Mouse (Mus musculus) hematopoietic stem cell, adult 5-6 weeks (primary cell): ENCODE measurements around the gene Clmn. TPM values are rescaled to one million over a fixed set of nuclear protein-coding genes. Genes with fewer than 3 reads are reported as not detected.
"Not testable (repeated sequence)": the region's sequence is repeated elsewhere in the genome, so short reads cannot be mapped to it uniquely, and the experiment has no call there.

Source experiments
- ATAC-seq, 2 experiments: fragments of 125-278 bp in 1 of 2; replicated peaks in 1 of 2; 2 replicates each; pipeline ENCODE4 v1.8.0; 2016 to 2017; ENCODE audit warnings: inconsistent platforms in 2 of 2, mild to moderate bottlenecking in 2 of 2, moderate number of reproducible peaks in 2 of 2, low read depth in 1 of 2, moderate TSS enrichment in 1 of 2; ENCODE audit not compliant: low FRiP score in 2 of 2, poor library complexity in 2 of 2, severe bottlenecking in 2 of 2, insufficient read depth in 1 of 2, low TSS enrichment in 1 of 2
- total RNA-seq: library from RNA; stranded (forward); fragments of 172-1452, 232-1000 nt; gene quantifications from 2 replicates; pipeline ENCODE4 v1.2.3, GENCODE M21; 2017

Clmn gene
- total RNA-seq, 1 experiment from 2014 or later = 0.55 TPM

GRCm38 (mm10) chr12:104829596-104830282 is 35.1 kb downstream of the Clmn start:
- ATAC-seq = peak; percentile 86 to 88

- not testable (repeated sequence) for ATAC-seq
Observed at GRCm38 (mm10) chr12:104828986-104829385, 35.9 kb downstream of the Clmn start.

DNA sequence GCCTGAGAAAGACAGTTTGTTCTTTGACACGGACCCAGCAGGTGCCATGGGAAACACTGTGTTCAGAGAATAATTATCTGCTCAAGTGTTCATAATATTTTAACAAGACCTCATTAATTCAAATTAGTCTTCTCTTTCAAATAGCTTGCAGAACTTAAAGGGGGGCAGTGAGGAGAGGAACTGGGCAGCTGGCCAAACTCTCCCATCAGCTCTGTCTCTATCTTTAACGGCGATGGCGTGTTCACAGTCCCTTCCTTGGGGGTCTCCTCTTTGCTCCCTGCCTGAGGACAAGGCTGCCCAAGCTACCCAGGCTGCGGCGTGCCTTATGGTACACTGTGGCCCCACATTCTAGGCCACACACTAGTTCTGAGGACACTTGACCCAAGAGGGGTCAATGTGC is 37.2 kb downstream of the Clmn start:
- no peak for ATAC-seq

- ATAC-seq = no peak
Observed at GRCm38 (mm10) chr12:104824907-104825267, 40.0 kb downstream of the Clmn start.

DNA sequence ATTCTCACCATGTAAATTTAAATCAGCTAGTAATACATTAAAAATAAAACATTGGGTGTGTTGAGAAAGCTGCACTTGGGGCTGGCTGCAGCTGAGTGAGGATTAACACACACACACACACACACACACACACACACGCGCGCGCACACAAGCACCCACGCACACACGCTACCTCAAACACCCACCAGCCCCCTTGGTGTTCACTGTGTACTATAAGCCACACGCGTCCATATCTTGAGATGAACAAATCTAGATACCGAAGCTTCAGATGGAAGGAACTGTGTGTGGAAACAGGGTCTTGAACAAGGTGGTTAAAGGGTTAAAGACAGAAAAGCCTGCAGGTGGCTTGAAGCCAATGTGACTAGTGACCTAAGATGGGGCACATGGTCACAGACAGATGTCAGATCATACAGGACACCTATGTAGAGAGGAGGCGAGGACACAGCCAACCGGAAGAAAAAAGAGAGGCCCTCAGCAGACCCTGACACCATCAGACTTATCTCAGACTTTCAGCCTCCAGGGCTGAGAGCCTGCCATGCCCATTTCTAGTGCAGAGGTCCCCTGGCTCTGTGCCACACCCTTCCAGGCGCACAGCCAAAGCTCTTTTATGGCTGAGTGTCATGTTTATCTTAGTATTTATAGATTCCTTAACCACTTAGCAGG is 40.5 kb downstream of the Clmn start:
- ATAC-seq = peak; percentile 66 to 87

DNA sequence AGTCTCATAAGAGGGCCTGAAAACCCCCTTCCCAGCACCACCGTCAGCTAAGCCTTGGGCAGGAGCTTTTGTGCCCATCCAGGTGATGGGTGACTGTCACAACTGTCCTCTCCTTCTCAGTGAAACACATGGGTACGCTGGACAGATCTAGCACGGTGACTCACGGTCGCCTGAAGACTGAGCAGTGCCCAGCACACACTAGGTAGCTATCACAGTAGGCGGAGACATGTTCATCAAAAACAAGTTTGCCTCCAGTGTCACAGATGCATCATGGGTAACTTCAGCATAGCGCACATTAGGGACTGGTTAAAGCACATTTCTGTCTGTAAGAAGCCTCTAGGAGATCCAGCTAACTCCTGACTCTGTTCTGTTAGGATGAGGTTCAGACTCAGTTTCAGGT is 41.2 kb downstream of the Clmn start:
- no peak for ATAC-seq

DNA sequence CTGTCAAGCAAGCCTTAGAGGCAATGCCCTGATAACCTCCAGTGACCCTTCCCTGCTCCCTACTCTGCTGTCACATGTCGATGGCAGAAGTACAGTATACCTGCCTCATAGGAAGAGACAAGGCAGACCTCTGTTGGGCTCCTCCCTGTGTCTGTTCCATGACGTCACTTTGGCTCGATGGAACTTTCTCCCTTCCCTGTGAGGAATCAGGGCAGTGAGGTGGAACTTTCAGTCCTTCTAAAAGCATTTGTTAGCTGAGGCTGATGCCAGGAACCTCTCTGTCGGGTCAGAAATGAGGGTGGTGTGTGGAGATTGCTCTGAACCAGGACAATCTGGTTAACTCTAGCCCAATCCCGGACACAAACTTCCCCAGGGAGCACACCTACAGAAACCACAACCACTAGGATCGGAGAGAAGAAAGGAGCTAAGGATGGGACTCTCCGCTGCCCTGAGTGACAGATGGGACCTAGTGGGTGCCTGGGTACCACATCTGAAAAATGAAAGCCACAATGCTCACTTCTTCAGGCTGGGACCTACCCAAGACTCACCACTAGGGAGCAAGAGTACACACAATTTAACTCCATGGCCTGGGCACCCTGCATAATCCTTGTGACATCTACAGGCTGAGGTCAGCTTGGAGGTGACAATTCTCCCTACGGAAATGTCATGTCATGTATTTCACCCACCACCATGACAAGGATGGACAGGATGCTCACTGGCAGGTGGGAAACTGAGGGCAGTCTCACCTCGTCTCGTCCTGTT is 41.9 kb downstream of the Clmn start:
- no peak for ATAC-seq

DNA sequence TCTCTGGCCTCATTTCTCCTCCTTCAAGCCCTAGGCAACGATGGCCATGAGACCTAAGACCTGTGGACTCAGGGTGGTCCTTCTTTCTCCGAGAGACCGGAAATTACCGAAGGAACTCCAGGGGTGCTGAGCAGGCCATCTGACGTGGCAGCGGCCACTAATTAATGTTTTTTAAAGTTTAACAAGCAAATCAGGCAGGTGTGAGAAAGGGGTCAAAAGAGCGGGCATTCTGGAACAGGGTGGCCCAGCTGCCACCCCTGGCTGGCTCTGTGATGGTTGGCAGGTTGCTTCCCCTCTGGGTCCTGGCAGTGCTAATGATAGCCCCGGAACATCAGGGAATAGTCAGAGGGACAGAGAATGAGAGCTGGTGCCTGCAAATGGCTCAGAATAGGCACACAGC is 42.7 kb downstream of the Clmn start:
- ATAC-seq = no peak

DNA sequence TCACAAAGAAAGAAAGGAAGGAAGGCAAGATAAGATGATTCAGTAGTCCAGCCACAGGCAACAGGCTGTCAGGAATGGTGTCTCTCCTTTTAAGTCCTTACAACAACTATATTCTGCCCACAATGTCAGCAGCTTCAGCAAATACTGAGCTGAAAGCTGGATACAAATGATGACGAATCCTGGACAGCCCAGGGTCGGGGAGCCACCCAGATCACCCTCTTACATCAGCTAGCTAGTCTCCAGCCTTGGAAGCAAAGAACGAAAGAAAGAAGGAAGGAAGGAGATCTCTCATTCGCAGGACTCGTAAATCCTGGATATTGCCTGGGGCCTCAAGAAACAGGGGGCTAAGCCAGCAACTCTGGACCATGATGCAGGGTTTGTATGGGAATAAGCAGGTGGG is 44.8 kb downstream of the Clmn start:
- no peak for ATAC-seq

DNA sequence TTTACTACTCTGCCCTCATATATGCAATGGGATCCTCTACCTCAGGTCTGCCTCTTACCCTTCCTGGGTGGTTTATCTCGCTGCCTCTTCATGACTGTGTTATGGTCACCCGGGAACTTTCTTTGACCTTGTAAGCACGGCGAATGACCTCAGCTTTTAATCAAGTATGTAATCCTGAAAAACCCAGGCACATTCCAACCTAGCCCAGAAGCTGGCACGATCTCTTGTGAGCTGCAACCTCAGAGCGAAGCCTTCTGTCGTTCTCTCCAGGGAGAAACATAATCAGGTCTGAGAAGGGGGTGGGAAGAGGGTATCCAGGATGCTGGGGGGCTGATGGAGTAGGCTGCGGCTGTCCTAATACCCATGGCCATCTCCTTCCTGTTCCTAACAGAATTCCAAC is 45.8 kb downstream of the Clmn start:
- ATAC-seq = no peak

DNA sequence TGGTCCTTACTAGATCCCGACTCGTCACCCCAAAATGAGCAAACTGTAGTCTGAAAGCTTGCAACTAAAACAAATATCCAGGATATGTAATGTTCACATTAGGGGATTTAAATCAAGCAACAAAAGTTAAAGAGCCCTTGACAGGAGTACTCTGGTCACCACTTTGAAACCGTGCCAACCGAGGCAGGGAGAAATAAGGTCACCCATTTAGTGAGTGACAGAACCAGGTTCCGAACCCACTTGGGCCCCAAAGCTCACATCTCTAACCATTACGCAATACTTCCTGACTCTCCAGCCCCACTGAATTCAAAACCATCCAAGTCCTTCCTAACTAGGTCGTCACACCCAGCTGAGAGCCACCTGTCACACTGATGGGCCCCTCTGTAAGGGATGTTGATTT is 46.8 kb downstream of the Clmn start:
- ATAC-seq = no peak

GRCm38 (mm10) chr12:104817172-104817866 is 47.6 kb downstream of the Clmn start:
- no peak for ATAC-seq

- ATAC-seq = no peak
Observed at GRCm38 (mm10) chr12:104814291-104814690, 50.6 kb downstream of the Clmn start.

DNA sequence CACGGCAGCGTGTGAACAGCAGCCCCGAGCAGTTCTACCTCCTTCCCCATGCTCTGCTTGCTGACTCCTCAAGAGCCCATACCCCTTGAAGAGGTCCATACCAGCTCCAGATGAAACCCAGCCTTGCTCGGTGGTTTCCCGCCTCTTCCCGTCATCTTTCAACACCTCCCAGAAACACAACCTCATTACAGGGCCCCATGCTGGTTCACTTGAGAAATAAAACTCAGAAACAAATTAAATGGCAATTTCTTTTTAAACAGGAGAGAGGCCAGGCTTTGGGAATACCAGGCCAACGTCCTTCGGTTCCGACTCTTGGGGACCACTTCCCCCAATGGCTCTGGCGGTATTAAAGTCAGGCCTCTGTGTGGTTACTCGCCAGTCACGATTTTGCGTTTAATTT is 51.1 kb downstream of the Clmn start:
- ATAC-seq = no peak

GRCm38 (mm10) chr12:104812711-104813110 is 52.2 kb downstream of the Clmn start:
- ATAC-seq = peak; percentile 36 to 38; a peak in 2 of 4 replicates

DNA sequence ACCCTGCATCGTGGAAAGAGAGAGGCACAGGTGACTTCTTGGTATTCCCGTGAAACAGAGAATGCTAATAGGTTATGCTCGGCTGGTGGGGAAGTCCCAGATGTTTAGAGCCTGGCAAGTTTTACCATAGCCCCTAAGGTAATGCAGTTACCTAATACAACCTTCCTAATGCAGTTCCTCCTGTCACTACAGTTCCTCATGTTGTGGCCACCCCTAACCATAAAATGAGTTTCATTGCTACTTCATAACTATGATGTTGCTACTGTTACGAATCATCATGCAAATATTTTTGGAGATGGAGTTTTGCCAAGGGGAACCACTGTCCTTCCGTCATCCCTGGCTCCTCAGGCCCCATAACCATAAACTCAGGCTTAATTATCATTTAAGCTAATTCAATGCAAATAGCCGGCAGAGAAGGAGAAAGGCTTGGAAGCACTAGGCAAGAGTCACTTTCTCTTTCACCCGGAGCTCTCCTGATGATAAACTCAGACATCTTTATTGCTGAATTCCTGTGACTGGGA is 53.9 kb downstream of the Clmn start:
- ATAC-seq = peak; percentile 61 to 65

- no peak for ATAC-seq
Observed at GRCm38 (mm10) chr12:104808421-104809067, 56.3 kb downstream of the Clmn start.
